Mouse (Mus musculus) activated CD4-positive, CD25-positive, alpha-beta regulatory T cell, adult 4 months (primary cell): ENCODE measurements around the gene Tmcc3. TPM values are rescaled to one million over a fixed set of nuclear protein-coding genes. Genes with fewer than 3 reads are reported as not detected.
"Not testable (repeated sequence)": the region's sequence is repeated elsewhere in the genome, so short reads cannot be mapped to it uniquely, and the experiment has no call there.

ENCODE experiments used
- ATAC-seq: one replicate; pipeline ENCODE4 v1.8.0; 2017
- polyA plus RNA-seq, 2 experiments: library from polyadenylated mRNA; unstranded; fragments of 100-300 nt; shearing (Covaris generic); gene quantifications; one replicate each; pipeline ENCODE4 v1.2.1; 2017

Gene Tmcc3
- polyA plus RNA-seq, 2 experiments from 2014 or later = 0.44 to 1.8 TPM

DNA sequence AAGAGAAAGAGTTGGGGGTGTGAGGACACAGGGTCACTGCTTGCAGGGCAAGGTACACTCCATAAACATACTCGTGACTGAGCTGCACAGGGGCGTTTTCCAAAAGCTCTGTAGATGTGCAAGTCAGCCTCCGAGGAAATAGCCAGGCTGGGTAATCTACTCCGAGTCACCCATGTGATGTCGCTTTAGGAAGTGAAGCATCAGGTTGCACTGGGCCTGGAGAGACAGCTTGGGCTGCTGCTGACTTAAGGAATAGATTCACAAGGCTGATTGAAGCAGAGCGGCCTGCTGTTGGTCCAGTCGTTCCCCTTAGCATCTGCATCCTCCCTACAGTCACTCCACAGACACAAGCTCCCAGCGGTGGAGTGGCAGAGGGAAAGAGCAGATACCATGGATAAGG is 274.1 kb downstream of the Tmcc3 start:
- no peak for ATAC-seq

DNA sequence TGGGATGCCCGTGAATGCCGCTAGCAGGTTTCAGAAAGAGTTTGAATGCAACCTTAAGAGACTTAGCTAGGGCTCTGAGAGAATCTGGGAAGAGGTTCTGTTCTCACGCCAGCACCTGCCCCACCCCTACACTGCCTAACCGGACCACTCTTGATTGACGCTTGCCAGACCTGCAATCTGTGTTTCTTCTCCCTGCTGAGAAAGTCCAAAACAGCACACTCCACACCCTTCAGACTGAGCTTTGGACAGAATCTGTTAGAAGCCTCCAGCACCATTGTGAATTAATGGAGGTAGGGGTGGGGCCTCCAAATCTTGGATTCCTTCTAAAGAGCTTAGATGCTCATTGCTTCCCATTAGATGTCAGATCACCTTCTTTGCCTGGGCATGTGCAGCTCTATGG is 277.2 kb downstream of the Tmcc3 start:
- ATAC-seq = no peak

DNA sequence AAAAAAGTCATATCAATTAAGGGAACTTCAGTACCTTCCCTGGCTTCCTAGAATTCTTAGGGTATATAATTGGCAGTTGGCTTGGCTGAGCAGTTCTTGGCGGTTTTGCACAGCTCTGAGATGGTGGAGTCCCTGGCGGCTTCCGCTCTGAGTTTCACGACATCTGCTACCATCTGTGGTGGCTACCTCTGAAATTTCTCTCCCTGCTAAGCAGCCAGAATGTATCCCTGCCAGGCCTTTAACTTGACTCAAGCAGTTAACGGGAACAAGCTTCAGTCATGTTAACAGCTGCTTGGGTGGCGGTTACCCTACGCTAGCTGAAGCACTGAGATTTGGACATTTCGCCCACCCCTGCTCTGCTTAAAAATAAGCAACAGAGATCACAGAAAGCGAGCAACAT is 284.0 kb downstream of the Tmcc3 start:
- no peak for ATAC-seq

DNA sequence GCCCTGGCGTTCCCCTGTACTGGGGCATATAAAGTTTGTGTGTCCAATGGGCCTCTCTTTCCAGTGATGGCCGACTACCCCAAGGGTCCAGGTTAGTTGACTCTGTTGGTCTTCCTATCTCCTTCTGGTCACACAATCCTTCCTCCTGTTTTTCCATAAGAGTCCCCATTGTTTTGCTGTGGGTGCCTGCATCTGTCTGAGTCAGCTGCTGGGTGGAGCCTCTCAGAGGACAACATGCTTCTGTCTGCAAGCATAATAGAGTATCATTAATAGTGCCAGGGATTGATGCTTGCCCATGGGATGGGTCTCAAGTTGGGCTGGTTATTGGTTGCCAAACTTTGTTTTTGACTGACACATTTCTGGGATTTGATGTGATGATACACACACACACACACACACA is 288.1 kb downstream of the Tmcc3 start:
- not testable (repeated sequence) for ATAC-seq

DNA sequence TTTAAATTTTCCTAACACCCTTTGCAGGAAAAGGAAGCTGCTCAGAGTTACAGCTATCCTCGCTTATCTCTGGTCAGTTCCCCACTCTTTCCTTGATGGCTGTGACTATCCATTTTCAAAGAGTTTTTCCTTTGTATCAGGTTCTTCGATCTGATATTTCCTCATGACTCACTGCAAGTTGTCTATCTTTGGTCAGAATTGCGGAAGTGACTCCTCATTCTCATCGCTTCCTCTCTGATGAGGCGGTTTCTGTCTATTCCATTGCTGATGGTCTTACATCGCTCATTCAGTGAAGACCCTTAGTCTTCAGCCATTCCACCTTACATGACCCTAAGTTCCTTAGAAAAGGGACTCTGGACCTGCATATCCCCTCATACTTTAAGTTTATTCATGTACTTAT is 289.3 kb downstream of the Tmcc3 start:
- no peak for ATAC-seq

DNA sequence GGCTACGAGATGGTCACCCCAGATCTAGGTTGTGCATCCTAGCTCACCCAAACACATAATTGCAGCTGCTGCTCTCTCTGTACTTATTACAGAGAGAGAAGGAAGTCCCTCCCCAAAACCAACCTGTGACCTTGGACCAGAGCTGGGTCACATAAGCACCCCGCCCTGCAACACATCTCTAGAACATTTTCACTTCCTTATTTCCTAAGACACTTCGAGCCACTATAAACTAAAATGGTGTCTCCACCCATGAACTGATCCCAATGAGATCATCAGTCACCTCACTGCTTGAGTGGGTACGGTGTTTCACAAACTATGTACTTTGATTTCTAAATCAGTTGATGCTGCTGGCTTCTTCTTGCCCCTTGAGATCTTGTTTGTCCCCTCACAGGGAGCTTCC is 293.7 kb downstream of the Tmcc3 start:
- ATAC-seq = no peak

DNA sequence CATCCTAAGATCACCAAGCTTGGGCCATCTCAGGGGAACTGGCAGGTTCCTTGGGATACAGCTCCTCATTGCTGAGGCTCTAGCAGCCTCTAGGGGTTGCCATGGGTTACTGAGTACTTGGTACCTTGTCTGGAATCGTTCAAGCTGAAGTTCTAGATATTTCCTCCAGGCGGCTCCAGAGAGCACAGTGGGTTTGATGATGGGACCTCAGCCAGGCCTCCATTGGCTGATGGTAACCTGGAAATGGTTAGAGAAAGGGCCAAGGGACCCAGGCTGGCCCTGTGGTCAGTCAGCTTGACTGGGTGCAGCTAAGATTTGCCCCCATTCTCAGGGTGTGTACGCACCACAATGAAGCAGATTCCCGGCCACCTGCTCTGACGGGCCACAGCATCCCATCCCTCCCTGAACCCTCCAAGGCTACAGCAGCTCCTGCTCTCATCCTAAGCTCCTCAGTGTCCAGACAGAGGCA is 297.6 kb downstream of the Tmcc3 start:
- peak; percentile 52 for ATAC-seq

DNA sequence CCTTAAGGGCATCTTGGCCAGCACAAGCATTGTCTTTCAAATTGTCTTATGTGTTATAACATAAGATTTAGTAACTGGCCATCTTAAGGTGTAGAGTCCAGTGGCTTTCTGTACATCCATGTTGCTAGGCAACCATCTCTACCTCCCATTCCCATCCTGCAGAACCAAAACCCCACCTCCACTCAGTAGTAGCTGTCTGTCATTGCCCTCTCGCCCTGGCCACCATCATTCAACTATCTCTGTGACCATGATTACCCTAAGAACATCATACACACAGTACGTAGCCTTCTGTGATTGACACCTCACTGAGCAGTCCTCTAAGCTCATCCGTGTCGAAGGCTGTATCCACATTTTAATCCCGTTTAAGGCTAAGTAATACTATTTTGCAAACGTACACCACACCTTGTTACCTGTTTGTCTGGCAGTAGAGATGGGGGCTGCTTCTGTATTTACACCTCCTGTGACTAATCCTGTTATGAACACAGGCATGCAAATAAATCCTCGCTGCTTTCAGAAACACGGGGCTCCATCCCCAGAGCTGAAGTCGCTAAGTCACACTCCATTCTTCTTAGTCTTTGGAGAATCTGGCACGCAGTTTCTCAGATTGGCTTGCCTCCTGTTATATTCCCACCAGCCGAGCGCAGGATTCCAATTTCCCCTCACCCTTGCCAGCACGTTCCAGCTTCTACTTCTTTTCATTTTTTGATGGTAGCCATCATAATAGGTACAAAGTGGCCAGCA is 299.6 kb downstream of the Tmcc3 start:
- ATAC-seq = no peak

DNA sequence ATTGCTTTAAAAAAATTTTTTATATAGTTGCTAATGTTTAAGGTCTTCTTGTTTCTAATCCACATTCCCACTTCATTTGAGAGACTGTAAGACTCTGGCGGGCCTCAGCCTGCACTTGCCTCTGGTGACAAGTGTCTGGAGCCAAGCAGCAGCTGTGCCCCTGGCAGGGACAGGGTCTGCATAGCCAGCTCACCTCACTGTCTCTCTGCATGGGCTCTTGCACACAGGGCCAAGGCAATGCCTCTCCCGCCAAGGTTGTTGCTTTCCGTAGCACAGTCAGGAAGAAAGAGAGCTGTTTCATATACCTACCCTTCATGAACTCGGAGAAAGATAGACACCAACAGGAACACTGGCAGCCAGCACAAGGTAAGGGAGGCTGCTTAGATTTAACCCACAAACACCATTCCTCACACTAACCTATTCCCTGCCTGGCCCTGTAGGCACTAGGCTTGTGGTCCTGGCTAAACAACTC is 300.3 kb downstream of the Tmcc3 start:
- ATAC-seq = no peak

DNA sequence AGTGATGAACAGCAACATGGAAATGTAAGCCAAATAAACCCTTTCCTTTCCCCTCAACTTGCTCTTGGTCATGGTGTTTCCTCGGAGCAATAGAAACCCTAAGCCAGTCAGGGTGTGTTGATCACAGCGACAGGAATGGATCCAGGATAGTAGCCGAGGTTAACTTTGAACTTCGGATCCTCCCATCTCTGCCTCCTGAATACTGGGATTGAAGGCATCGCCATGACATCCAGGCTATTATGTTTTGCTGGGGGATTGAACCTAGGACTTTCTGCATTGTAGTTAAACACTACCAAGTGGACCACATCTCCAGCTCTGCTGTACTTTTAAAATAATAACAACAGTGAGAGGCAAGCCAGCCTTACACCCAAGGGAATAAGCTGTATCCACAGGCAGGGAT is 307.8 kb downstream of the Tmcc3 start:
- ATAC-seq = no peak

DNA sequence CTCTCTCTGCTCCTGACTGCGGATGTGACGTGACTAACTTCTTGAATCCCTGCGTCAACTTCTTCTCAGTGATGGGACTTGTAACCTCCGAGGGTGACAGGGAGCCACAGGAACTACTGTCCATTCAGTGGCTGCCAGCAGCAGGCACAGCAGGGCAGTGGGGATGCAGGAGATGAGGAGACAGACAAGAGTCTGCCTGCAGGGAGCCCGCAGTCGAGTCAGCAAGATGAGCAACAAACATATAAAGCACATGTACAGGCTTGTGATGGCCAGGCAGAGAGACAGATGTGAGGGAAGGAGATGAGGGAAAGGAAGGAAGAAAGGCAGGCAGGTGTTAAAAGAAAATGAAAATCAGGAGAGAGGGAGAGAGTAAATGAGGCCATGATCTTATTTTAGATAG is 308.8 kb downstream of the Tmcc3 start:
- no peak for ATAC-seq

DNA sequence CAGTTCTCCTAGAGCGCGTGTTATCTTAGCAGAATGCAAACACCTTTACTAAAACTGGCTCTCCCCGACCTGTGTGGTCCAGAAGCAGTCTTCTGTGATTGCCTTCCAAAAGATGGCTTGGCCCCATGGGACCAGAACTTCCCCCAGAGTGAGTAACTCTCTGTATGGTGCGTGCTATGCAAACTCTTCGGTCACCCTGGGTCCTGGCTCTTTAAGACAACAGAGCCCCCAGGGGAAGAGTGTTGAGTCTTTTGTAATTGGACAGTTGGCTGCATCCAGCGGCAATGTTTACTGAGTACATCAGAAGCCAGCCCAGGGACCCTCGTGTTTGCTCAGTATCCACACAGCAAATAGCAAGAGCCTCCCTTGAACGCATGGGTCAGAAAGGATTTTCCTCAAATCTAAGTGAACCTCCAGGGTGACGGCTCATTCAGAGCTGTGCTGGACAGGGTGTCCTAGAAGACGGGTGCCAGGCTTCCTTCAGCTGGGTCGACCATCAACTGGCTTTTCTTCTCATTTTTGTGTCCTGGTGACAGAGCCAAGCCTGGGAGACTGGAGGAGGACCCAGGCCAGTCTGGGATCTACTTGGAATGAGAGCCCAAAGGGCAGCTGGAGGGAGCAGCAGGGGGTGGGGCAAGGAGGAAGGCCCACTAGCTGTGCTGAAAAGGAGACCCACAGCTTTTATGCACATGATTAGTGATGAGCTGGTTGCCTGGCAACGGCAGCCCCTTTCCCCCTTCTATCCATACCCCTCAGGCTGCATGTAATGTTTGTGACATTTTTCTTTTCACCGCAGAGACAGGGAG is 309.9 kb downstream of the Tmcc3 start:
- ATAC-seq = no peak

DNA sequence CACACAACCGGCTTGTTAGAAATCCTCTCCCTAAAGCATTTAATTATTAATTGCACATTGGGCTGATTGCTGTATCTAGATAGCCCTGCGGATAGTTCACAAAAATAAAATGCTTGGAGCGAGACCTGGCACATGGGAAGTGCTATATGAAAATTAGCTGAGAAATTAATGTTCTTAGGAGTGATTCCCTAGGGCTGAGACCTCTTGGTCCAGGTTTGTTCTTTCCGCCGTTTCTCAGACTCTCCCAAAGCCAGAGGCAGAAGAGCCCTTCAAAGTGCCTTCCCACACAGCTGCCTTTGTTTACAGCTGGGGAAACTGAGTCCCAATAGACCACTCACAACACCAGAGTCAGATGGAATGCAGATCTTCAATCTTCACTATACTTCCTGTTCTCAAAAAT is 310.5 kb downstream of the Tmcc3 start:
- no peak for ATAC-seq

DNA sequence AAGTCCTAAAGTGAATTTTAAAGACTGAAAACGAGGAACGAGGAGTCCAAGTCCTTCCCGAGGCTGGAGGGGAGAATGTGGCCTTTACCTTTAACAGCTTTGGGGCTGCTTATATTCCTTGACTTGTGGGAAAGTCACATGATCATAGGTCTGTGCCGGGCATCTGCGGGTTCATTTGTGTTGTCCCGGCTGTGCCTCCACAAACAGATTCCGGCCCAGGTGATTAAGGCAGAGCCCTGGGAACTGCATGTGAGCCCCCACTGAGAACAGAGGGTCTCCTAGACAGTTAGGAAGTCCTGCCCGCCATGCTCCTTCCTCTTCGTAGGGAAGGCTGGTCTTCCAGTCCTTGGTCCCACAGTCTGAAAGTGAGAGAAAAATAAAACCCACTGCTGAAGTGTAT is 311.1 kb downstream of the Tmcc3 start:
- no peak for ATAC-seq

DNA sequence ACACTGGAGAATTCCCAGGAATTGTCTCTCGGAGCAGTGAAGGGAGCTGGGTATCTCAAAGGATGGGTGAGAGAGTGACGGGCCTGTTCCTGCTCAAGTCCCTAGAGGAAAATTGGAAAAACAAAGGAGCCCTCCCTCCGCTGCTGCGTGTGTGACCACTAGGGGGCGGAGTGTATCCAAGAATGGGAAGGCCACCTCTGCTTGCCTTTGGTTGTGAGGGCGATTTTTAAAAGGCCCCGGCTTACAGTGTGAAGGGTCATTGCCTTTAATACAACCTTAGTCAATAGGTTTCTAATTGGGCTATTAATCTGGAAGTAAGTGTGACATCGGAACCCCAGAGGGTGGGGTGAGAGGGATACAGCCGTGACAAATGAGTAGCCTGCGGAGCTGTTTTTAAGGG is 311.9 kb downstream of the Tmcc3 start:
- ATAC-seq = no peak

DNA sequence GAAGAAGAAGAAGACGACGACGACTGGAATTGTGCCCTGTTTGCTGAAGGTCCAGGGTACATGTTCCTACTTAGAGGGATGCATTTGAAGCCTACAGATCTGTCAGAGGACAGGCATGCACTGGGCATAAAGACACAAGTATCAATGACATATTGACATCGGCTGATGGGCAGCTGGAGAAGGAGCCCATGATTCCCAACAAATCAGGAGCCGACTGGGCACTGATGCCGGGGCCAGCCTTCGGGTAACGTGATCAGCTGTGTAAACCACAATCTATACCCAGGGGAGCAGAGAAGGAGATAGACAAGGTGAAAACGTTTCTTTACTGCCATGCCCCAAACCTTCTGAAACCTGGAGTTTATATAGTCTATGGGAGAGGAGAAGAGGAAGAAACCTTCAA is 313.3 kb downstream of the Tmcc3 start:
- no peak for ATAC-seq

DNA sequence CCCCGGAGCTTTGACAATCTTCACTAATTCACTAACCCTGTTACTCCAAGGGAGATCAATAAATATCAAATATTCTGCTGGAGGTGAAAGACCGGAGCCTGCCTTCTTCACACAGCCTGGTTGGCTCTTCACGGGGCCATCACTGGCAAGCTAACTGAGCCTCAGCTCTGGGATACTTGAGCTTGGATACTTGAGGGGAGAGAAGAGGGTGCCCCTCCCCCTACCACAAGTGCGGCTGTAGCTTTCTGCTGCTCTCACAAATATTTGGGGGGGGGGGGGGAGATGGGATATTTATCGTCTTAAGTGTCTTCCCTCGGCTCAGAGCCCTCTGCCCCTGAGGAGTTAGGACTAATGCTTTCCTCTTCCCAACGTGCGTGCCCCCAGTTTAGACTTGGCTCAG is 313.9 kb downstream of the Tmcc3 start:
- no peak for ATAC-seq

DNA sequence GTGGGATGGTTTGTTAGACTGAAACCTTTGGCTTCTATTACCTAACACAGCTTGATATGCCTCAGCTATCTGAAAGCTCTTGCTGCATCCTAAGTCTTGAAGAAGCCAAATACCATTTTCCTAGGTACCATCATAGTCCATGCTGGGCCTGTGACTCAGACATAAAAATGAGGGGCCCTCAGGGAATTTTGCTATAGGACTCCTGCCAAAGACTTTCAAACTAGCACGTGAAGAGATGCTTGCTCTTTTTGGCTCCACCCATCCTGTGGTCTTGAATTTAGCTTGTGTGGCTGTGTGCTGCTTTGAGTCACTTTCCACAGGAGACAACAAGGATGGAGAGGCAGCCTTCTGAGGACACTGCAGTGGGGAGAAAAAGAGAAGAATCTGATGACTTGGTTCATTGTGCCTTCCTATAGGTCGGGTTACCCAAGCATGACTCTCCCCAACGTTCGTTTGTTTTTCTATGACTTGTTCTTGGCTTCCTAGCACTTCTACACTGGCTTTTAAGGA is 319.1 kb downstream of the Tmcc3 start:
- ATAC-seq = no peak

DNA sequence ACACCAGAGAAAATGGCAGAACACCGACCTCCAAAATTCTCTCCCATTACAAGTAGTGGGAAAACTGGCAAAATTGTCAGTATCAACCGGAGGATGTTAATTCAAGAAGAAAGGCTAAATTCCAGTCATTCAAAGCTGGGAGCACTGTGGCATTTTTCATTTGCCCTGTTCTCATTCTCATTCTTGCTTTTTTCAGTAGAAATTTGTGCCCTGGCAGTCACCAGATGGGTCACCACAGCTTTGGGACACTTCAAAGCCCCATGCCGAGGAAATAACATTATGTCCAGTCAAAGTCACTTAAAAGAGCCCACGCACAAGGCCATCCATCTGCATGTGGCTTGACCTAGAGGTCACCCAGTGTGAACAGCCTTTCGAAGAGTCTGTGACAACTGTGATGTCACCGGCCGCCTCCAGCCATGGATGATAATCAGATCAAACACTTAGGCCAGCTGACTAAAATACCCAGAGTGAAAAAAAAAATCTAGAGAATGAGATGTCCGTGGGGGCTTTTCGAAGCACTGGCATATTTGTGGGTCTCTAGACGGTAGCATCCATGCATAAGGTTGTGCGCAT is 319.9 kb downstream of the Tmcc3 start:
- ATAC-seq = no peak

DNA sequence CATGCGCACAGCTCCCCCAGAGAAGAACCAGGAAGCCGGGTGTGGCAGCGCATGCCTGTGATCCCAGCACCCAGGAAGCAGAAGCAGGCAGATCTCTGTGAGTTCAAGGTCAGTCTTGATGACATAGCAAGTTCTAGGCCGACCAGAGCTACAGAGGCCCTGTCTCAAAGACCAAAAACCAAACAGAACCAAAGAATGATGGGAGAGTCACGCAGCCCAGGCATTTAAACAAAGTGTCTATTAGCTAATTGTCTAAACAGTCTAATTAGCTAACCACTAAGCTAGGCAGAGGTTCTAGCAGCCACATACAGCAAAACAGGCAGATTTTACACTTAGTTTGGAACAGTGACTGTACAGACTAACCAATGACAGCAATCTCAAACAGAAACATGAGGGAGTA is 320.5 kb downstream of the Tmcc3 start:
- ATAC-seq = no peak

DNA sequence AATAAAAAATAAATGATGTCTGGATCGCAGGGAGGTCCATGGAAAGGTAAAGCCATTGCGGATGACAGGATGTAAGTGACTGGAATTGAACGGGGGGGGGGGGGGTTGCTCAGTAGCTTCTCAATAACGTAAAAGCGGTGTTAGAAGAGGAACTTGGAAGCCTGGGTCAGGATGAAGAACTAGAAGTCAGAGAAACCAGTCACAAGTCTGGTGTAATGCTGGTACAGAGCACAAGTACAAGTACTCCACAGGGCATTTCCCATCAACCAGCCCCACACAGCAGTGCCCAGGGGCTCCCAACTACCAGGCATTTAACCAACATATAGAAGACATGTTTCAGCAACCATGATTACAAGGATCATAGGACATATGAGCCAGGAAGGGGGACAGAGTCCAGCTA is 326.9 kb downstream of the Tmcc3 start:
- ATAC-seq = no peak

DNA sequence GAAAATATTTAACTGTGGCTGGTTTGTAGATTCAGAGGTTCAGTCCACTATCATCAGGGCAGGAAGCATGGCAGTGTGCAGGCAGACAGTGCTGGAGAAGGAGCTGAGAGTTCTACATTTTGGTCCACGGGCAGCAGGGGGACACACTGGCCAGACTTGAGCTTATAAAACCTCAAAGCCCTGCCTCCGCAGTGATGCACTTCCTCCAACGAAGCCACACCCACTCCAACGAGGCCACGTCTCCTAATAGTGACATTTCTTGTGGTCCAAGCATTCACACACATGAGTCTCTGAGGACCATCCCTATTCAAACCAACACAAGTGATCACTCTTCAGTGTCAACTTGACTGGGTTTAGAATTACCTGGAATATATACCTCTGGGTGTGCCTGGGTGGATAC is 327.5 kb downstream of the Tmcc3 start:
- no peak for ATAC-seq

DNA sequence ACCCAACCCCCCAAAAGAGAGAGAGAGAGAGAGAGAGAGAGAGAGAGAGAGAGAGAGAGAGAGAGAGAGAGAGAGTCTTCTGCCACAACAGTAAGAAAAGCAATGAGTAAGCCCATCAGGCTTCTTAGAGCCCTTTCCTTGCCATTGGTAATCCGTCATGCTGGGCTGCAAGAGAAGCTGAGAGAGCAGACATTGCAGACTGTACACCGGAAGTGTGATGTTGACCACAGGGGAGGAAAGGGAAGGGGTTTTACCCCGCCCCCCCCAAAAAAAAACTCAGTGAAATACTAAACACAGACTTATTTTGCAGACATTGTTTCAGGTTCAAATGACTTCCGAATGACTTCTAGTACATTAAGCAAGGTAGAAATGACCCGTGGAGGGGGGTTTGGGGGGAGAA is 328.3 kb downstream of the Tmcc3 start:
- no peak for ATAC-seq
